Mouse (Mus musculus): Measurements from ENCODE around the gene Rab34. TPM values are rescaled to one million over a fixed set of nuclear protein-coding genes. Genes with fewer than 3 reads are reported as not detected.

Rab34 gene
- polyA plus RNA-seq, 1 experiment = 182 TPM

DNA sequence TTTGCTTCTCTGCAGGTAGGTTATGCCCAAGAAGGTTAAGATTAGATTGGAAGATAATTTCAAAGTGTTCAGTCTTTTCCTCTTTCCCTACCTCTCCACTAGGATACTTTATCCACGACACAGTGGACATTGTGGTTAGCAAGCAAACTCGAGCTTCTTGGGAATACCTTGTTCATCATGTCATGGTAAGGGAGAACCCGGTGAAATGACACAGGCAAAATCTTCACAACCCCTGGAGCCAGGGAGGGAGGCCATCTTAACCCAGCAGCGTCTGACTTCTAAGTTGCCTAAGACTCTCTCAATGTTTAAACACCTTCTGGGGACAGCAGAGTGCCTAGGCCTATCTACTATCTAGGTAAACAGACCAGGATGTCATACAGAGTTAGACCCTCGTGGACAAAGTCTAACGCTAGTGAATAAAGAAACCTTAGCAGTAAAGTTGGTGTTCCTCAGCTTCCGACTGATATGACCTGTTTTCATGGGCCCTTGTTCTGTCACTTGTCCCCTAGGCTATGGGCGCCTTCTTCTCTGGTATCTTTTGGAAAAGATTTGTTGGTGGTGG, 8.7 kb upstream of the Rab34 start:
- Histone ChIP-seq H3K4me3 (ENCODE audit: insufficient read depth, poor library complexity, severe bottlenecking) (peak overlapping the region; percentile 44), H3K79me2 (ENCODE audit: control insufficient read depth, insufficient read depth) (peaks cover 46% of the 10 kb centered on the region), H3K79me3 (ENCODE audit: low read depth) (peaks cover 25% of the 10 kb centered on the region), H3K36me3 (ENCODE audit: control insufficient read depth, insufficient read depth) (peaks cover 41% of the 10 kb centered on the region), H3ac (ENCODE audit: control insufficient read depth, insufficient read length, low read depth) (peak overlapping the region; percentile 56), H3K27me3 (ENCODE audit: control insufficient read depth, insufficient read depth, insufficient read length) (no peaks in the 10 kb centered on the region)
- TF ChIP-seq MYOD1 (IDR thresholded peaks at IDR 0.05; ENCODE audit: control insufficient read depth, insufficient read length, low read depth) = no peak
- no peak for TF ChIP-seq USF1 (IDR thresholded peaks at IDR 0.05; ENCODE audit: low read depth)
- TF ChIP-seq CEBPB (IDR thresholded peaks at IDR 0.05; ENCODE audit: low read depth) = no peak
- no peak for TF ChIP-seq FOSL1 (IDR thresholded peaks at IDR 0.05; ENCODE audit: insufficient read depth, low read length, poor library complexity, severe bottlenecking)
- TF ChIP-seq CTCF (IDR thresholded peaks at IDR 0.05; ENCODE audit: control insufficient read depth, insufficient read depth, insufficient read length) = no peak
- TF ChIP-seq MYOG (IDR thresholded peaks at IDR 0.05; ENCODE audit: control insufficient read depth, extremely low read depth, insufficient read length) = no peak
- TF ChIP-seq MAX (IDR thresholded peaks at IDR 0.05) = no peak

DNA sequence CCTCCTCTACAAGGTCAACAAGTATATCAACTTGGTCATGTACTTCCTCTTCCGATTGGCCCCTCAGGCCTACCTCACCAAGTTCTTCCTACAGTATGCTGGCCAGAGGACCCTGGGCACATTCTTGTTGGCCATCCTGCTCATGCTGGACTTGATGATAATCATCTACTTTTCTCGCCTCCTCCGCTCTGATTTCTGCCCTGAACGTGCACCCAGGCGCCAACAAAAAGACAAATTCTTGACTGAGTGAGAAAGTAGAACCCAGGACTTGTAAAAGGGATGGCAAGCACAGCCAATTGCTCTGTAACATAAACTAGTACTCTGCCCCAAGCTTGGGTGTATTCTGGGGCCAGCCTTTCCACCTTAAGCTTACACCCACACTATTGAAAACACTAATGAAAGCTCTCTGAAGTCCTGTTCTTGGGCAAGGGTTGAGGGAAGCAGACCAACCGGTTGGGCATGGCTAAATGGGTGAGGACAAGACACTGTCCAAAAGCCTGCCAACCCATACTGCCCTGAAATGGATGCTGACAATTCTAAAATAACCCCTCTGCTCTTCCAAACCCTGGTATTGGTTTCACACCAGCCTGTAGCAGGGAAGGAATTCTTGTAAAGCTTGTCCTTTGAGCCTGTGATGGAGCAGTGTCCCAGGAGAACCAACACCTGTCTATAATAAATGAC, 8.0 kb upstream of the Rab34 start:
- peaks cover 25% of the 10 kb centered on the region for H3K79me3 ChIP-seq (ENCODE audit: low read depth)
- no peaks in the 10 kb centered on the region for H3K27me3 ChIP-seq (ENCODE audit: control insufficient read depth, insufficient read depth, insufficient read length)
- H3ac ChIP-seq (ENCODE audit: control insufficient read depth, insufficient read length, low read depth) = peak overlapping the region; percentile 13
- TF ChIP-seq FOSL1 (IDR thresholded peaks at IDR 0.05; ENCODE audit: insufficient read depth, low read length, poor library complexity, severe bottlenecking) (no peak), CTCF (IDR thresholded peaks at IDR 0.05; ENCODE audit: control insufficient read depth, insufficient read depth, insufficient read length) (no peak), USF1 (IDR thresholded peaks at IDR 0.05; ENCODE audit: low read depth) (no peak), CEBPB (IDR thresholded peaks at IDR 0.05; ENCODE audit: low read depth) (no peak), MAX (IDR thresholded peaks at IDR 0.05) (no peak), MYOD1 (IDR thresholded peaks at IDR 0.05; ENCODE audit: control insufficient read depth, insufficient read length, low read depth) (no peak)
- peaks cover 47% of the 10 kb centered on the region for H3K79me2 ChIP-seq (ENCODE audit: control insufficient read depth, insufficient read depth)
- no peak overlapping the region for H3K4me3 ChIP-seq (ENCODE audit: insufficient read depth, poor library complexity, severe bottlenecking)
- peaks cover 41% of the 10 kb centered on the region for H3K36me3 ChIP-seq (ENCODE audit: control insufficient read depth, insufficient read depth)

DNA sequence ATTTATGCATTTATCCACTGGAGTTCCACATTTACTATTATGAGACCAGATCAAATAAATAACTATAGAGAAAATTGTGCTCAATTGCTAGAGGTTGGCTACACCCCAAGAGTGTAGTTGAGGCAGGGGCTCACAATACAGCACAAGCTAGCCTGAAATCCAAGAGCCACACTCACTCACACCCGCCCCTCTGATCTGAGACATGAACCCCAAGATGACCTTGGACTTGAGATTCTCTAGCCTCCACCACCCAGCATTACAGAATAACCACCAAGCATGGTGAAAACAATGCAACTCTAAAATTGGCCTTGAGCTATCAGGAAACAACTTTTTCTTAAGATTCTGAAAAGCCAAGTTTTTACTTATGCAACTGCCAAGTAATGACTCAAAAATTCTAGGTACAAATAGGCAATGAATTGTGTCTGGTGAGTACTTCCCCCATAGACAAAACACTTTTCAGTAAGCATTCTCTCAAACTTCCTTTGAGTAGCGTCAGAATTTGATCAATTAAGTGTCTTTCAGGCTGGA, 6.3 kb upstream of the Rab34 start:
- Histone ChIP-seq H3K27me3 (ENCODE audit: control insufficient read depth, insufficient read depth, insufficient read length) (no peaks in the 10 kb centered on the region), H3K79me3 (ENCODE audit: low read depth) (peaks cover 25% of the 10 kb centered on the region), H3ac (ENCODE audit: control insufficient read depth, insufficient read length, low read depth) (peak overlapping the region; percentile 70), H3K79me2 (ENCODE audit: control insufficient read depth, insufficient read depth) (peaks cover 47% of the 10 kb centered on the region), H3K4me3 (ENCODE audit: insufficient read depth, poor library complexity, severe bottlenecking) (peak overlapping the region; percentile 96), H3K36me3 (ENCODE audit: control insufficient read depth, insufficient read depth) (peaks cover 41% of the 10 kb centered on the region)
- TF ChIP-seq MYOD1 (IDR thresholded peaks at IDR 0.05; ENCODE audit: control insufficient read depth, insufficient read length, low read depth) (no peak), FOSL1 (IDR thresholded peaks at IDR 0.05; ENCODE audit: insufficient read depth, low read length, poor library complexity, severe bottlenecking) (no peak), USF1 (IDR thresholded peaks at IDR 0.05; ENCODE audit: low read depth) (no peak), MYOG (IDR thresholded peaks at IDR 0.05; ENCODE audit: control insufficient read depth, extremely low read depth, insufficient read length) (no peak), CEBPB (IDR thresholded peaks at IDR 0.05; ENCODE audit: low read depth) (no peak), MAX (IDR thresholded peaks at IDR 0.05) (no peak), CTCF (IDR thresholded peaks at IDR 0.05; ENCODE audit: control insufficient read depth, insufficient read depth, insufficient read length) (no peak)

DNA sequence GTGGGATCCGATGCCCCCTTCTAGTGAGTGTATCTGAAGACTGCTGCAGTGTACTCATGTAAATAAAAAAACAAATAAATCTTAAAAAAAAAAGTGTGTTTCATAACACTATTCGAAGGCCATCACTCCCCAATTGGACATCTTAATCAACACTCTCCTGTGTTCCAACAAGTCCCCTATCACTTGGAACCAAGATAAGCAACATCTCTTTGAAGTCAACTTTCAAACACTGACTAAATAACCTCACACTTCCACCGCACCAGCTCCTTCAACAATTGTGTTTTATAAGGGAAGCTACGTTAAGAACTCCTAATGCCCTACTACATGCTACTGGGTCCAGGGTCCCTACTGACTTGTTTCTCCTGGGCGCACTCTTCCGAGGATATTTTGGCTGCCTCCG, 5.8 kb upstream of the Rab34 start:
- Histone ChIP-seq H3K4me3 (ENCODE audit: insufficient read depth, poor library complexity, severe bottlenecking) (peak overlapping the region; percentile 96), H3K79me2 (ENCODE audit: control insufficient read depth, insufficient read depth) (peaks cover 50% of the 10 kb centered on the region), H3K79me3 (ENCODE audit: low read depth) (peaks cover 25% of the 10 kb centered on the region), H3ac (ENCODE audit: control insufficient read depth, insufficient read length, low read depth) (peak overlapping the region; percentile 55), H3K36me3 (ENCODE audit: control insufficient read depth, insufficient read depth) (peaks cover 41% of the 10 kb centered on the region), H3K27me3 (ENCODE audit: control insufficient read depth, insufficient read depth, insufficient read length) (no peaks in the 10 kb centered on the region)
- no peak for TF ChIP-seq MAX (IDR thresholded peaks at IDR 0.05)
- no peak for TF ChIP-seq USF1 (IDR thresholded peaks at IDR 0.05; ENCODE audit: low read depth)
- TF ChIP-seq CTCF (IDR thresholded peaks at IDR 0.05; ENCODE audit: control insufficient read depth, insufficient read depth, insufficient read length) = no peak
- no peak for TF ChIP-seq MYOD1 (IDR thresholded peaks at IDR 0.05; ENCODE audit: control insufficient read depth, insufficient read length, low read depth)
- TF ChIP-seq MYOG (IDR thresholded peaks at IDR 0.05; ENCODE audit: control insufficient read depth, extremely low read depth, insufficient read length) = no peak
- TF ChIP-seq FOSL1 (IDR thresholded peaks at IDR 0.05; ENCODE audit: insufficient read depth, low read length, poor library complexity, severe bottlenecking) = no peak
- no peak for TF ChIP-seq CEBPB (IDR thresholded peaks at IDR 0.05; ENCODE audit: low read depth)

DNA sequence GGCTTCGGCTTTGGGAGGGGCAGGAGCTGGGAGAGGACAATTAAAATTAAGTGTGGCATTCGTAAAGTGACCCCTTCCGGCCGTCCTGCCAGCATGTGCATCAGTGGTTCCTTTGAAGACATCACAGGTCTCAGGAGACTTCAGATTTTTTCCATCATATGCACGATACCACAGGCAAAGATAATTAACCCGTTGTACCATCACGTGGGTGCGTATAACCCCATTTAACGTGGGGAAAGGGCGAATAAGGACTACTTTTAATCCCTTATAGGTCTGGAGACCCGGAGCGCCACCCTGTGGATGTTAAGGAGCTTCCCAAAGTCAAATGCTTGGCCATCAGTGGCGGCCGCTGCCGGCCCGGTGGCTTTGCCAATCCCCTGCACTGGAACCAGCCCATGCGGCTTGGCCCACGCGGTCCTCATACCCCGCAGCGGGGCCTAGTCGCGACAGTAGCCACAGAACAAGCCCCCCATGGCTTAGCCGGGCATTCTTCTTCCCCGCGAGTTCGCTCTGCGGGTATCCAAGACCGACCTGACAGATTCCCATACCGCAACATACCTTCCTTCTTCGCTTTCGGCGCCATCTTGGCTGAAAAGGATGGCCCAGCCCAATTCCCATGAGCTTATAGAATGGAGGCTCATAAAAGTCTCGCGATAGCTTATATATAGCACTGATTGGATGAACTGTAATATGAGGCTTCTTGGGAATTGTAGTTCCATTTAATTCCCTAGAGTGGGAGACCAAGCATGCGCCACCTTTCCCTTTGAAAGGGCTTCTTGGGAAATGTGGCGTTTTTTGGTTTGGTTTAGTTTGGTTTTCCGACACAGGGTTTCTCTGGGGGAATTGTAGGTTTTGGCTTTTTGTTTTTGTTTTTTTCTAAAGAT, 5.0 kb upstream of the Rab34 start, which contains the start of gene Rpl23a:
Rpl23a (minus strand) TSS at position 624 of the 884 bp plus-strand sequence.
- no peaks in the 10 kb centered on the region for H3K27me3 ChIP-seq (ENCODE audit: control insufficient read depth, insufficient read depth, insufficient read length)
- H3ac ChIP-seq (ENCODE audit: control insufficient read depth, insufficient read length, low read depth) = peak within 1 kb of the TSS; percentile 87
- TF ChIP-seq MAX (IDR thresholded peaks at IDR 0.05) = peak; percentile 68
- TF ChIP-seq CTCF (IDR thresholded peaks at IDR 0.05; ENCODE audit: control insufficient read depth, insufficient read depth, insufficient read length) = no peak
- TF ChIP-seq USF1 (IDR thresholded peaks at IDR 0.05; ENCODE audit: low read depth) = peak; percentile 83
- peaks cover 41% of the 10 kb centered on the region for H3K36me3 ChIP-seq (ENCODE audit: control insufficient read depth, insufficient read depth)
- peak within 1 kb of the TSS; percentile 96 for H3K4me3 ChIP-seq (ENCODE audit: insufficient read depth, poor library complexity, severe bottlenecking)
- H3K79me2 ChIP-seq (ENCODE audit: control insufficient read depth, insufficient read depth) = peaks cover 58% of the 10 kb centered on the region
- H3K79me3 ChIP-seq (ENCODE audit: low read depth) = peaks cover 25% of the 10 kb centered on the region
